ENCODE assay signal across 8 mouse cellular contexts in genomic region chr11:107028275-107028618, GRCm38 (mm10). TPM values are rescaled to one million over a fixed set of nuclear protein-coding genes. Genes with fewer than 3 reads are reported as not detected.
DNase-seq lines count a peak whose midpoint lies in the region; ATAC-seq and TF ChIP-seq lines count a peak whose summit lies in the region.

No protein-coding gene starts in this region.

- TF ChIP-seq POLR2A in ES-Bruce4 (IDR thresholded peaks at IDR 0.05; ENCODE audit: insufficient read depth, low read length): no peak

- H3K27ac ChIP-seq in heart, embryonic 11.5 days (ENCODE audit: low read depth, low read length): peak overlapping the region; percentile 67
- H3K27ac ChIP-seq in ES-Bruce4 (ENCODE audit: insufficient read depth, low read length): peak overlapping the region; percentile 17; the same call in 1 of the 2 replicates
- H3K27ac ChIP-seq in hindbrain, embryonic 12.5 days: peak overlapping the region; percentile 76

- no peak for TF ChIP-seq CTCF in ES-Bruce4 (IDR thresholded peaks at IDR 0.05; ENCODE audit: low read depth, low read length)

- H3K4me3 ChIP-seq in heart, embryonic 11.5 days (ENCODE audit: low read depth, low read length): peak overlapping the region; percentile 69
- peak overlapping the region; percentile 72 for H3K4me3 ChIP-seq in ES-Bruce4 (ENCODE audit: low read depth, low read length)
- peak overlapping the region; percentile 63 for H3K4me3 ChIP-seq in hindbrain, embryonic 12.5 days

- peak overlapping the region; percentile 97 for H3K4me2 ChIP-seq in heart, embryonic 11.5 days
- H3K4me2 ChIP-seq in hindbrain, embryonic 12.5 days (replicated peaks): peak overlapping the region; percentile 69

- no peaks in the 10 kb centered on the region for H3K9me3 ChIP-seq in heart, embryonic 11.5 days (replicated peaks; ENCODE audit: control insufficient read depth, low read length)
- no peaks in the 10 kb centered on the region for H3K9me3 ChIP-seq in ES-Bruce4 (replicated peaks; ENCODE audit: control insufficient read depth, insufficient read depth, low read length, poor library complexity, severe bottlenecking)
- H3K9me3 ChIP-seq in hindbrain, embryonic 12.5 days (replicated peaks): no peaks in the 10 kb centered on the region

- DNase-seq in heart, adult 11 months: no peak
- DNase-seq in MN1 (ENCODE audit: low spot score): no peak
- no peak for DNase-seq in frontal cortex, postnatal 25 days (ENCODE audit: low spot score in 2 of 2)
- no peak for DNase-seq in kidney, postnatal 14 days

- peak overlapping the region; percentile 73 for H3K9ac ChIP-seq in heart, embryonic 11.5 days (ENCODE audit: low read depth, low read length)
- H3K9ac ChIP-seq in ES-Bruce4 (ENCODE audit: low read depth, poor library complexity, severe bottlenecking): peak overlapping the region; percentile 37
- H3K9ac ChIP-seq in hindbrain, embryonic 12.5 days: peak overlapping the region; percentile 69

- ATAC-seq in heart, embryonic 11.5 days (replicated peaks; ENCODE audit: insufficient number of reproducible peaks, low FRiP score, low TSS enrichment): peak; percentile 60
- ATAC-seq in hindbrain, embryonic 12.5 days (ENCODE audit: low FRiP score): peak; percentile 61
- peak; percentile 12; the same call in 1 of the 2 replicates for ATAC-seq in megakaryocyte progenitor cell, adult 5-6 weeks (replicated peaks; ENCODE audit: poor library complexity)

- no peaks in the 10 kb centered on the region for H3K36me3 ChIP-seq in heart, embryonic 11.5 days (ENCODE audit: control insufficient read depth, insufficient read depth, low read length)
- no peaks in the 10 kb centered on the region for H3K36me3 ChIP-seq in ES-Bruce4 (ENCODE audit: control insufficient read depth, insufficient read depth, low read length, poor library complexity, severe bottlenecking)
- no peaks in the 10 kb centered on the region for H3K36me3 ChIP-seq in hindbrain, embryonic 12.5 days

- H3K27me3 ChIP-seq in heart, embryonic 11.5 days (ENCODE audit: control insufficient read depth, insufficient read depth, low read length): peaks cover 3% of the 10 kb centered on the region; the same call in 1 of the 2 replicates
- H3K27me3 ChIP-seq in ES-Bruce4 (ENCODE audit: control insufficient read depth, insufficient read depth, low read length, poor library complexity, severe bottlenecking): no peaks in the 10 kb centered on the region
- no peaks in the 10 kb centered on the region for H3K27me3 ChIP-seq in hindbrain, embryonic 12.5 days

- H3K4me1 ChIP-seq in heart, embryonic 11.5 days (ENCODE audit: control insufficient read depth, insufficient read depth, low read length): 0 out of 2 replicates have a peak, but pooled peaks cover 4% of the 10 kb centered on the region
- peaks cover 4% of the 10 kb centered on the region for H3K4me1 ChIP-seq in ES-Bruce4 (ENCODE audit: control insufficient read depth, insufficient read depth, low read length)
- peaks cover 42% of the 10 kb centered on the region for H3K4me1 ChIP-seq in hindbrain, embryonic 12.5 days

- TF ChIP-seq EP300 in ES-Bruce4 (IDR thresholded peaks at IDR 0.05; ENCODE audit: insufficient read depth, low read depth, low read length): no peak

- WGBS in heart, embryonic 11.5 days (ENCODE audit: insufficient replicate concordance): 5% methylated on average over 29 of the region's 29 CpGs
- 5% methylated on average over 29 of the region's 29 CpGs for WGBS in hindbrain, embryonic 12.5 days

RNA-seq across cellular contexts. Expression of gene 1810010H24Rik, which starts 2.8 kb away (rescaled TPM):
- polyA plus RNA-seq in heart, embryonic 11.5 days (2014; fragmentation: Nextera tagmentation; extraction: Ambion mirVana): 1.7 and 2.8 TPM in 2 replicates
- 1.4 and 3.0 TPM in 2 replicates for polyA plus RNA-seq in ES-Bruce4 (2011; ENCODE audit: insufficient read depth, insufficient read length, low read depth, missing spikeins)
- 4.3 and 4.5 TPM in 2 replicates for polyA plus RNA-seq in hindbrain, embryonic 12.5 days (2016; fragmentation: Nextera tagmentation; extraction: Ambion mirVana)
- not detected in 2 replicates for total RNA-seq in megakaryocyte progenitor cell, adult 5-6 weeks (2015)
- not detected in 2 replicates for total RNA-seq in megakaryocyte progenitor cell, adult 5-6 weeks (2017)

RNA-seq across cellular contexts. Expression of gene Kpna2, which starts 28.9 kb away (rescaled TPM):
- polyA plus RNA-seq in heart, embryonic 11.5 days (2014; fragmentation: Nextera tagmentation; extraction: Ambion mirVana): 342 and 382 TPM in 2 replicates
- polyA plus RNA-seq in ES-Bruce4 (2011; ENCODE audit: insufficient read depth, insufficient read length, low read depth, missing spikeins): 487 and 560 TPM in 2 replicates
- polyA plus RNA-seq in hindbrain, embryonic 12.5 days (2016; fragmentation: Nextera tagmentation; extraction: Ambion mirVana): 340 and 349 TPM in 2 replicates
- total RNA-seq in megakaryocyte progenitor cell, adult 5-6 weeks (2015): 322 and 354 TPM in 2 replicates
- 249 and 283 TPM in 2 replicates for total RNA-seq in megakaryocyte progenitor cell, adult 5-6 weeks (2017)

Comparison
In these comparisons a context has a peak if more than half of its experiments do, and no peak if none do; other contexts are left out.
1. H3K27ac ChIP-seq: peak in every context shown above with its lines; median percentile 76 in hindbrain, embryonic 12.5 days; 67 in heart, embryonic 11.5 days; 17 in ES-Bruce4.